Comparison of ENCODE assay signal across 12 mouse cellular contexts in genomic region chr9:67886981-67887720, GRCm38 (mm10). TPM values are rescaled to one million over a fixed set of nuclear protein-coding genes. Genes with fewer than 3 reads are reported as not detected.
A peak's percentile ranks its signal among the peaks of the same experiment; 100 is the strongest.
DNase-seq lines count a peak whose midpoint lies in the region; ATAC-seq and TF ChIP-seq lines count a peak whose summit lies in the region.
"Had no signal": no experiment of that assay in that cellular context is flagged by ENCODE, and none has a peak within 500 bp of the region (broad histone marks: within the 10 kb centered on the region; RNA-seq: fewer than 3 reads in every experiment).

No protein-coding gene starts in this region.

- no peak overlapping the region for H3K4me3 ChIP-seq in lung, adult 2 months (replicated peaks; ENCODE audit: extremely low read depth, low read depth, low read length)
- H3K4me3 ChIP-seq in myocyte = no peak overlapping the region
- H3K4me3 ChIP-seq: liver, embryonic 13.5 days; neural tube, embryonic 15.5 days had no signal

- WGBS in lung, adult 2 months = 65% methylated on average over 4 of the region's 4 CpGs

- H3K27me3 ChIP-seq in myocyte (ENCODE audit: control insufficient read depth, insufficient read depth, insufficient read length) = no peaks in the 10 kb centered on the region
- H3K27me3 ChIP-seq: liver, embryonic 13.5 days; neural tube, embryonic 15.5 days had no signal

- TF ChIP-seq CTCF in lung, adult 2 months (IDR thresholded peaks at IDR 0.05; ENCODE audit: insufficient read depth, low read length) = no peak

- no peak overlapping the region for H3ac ChIP-seq in myocyte (ENCODE audit: control insufficient read depth, insufficient read length)

- ATAC-seq in erythroblast, adult 5-6 weeks (replicated peaks; ENCODE audit: low FRiP score, poor library complexity, severe bottlenecking) = no peak
- no peak for ATAC-seq in megakaryocyte progenitor cell, adult 5-6 weeks (replicated peaks; ENCODE audit: poor library complexity)

- DNase-seq in lung, adult 18-20 months = peak; percentile 38 to 50
- no peak for DNase-seq in lung, adult 2 months
- peak; percentile 78 for DNase-seq in ZHBTc4 (ENCODE audit: low read depth, low spot score)
- peak; percentile 58 to 66 for DNase-seq in heart, adult 9 months (ENCODE audit: low spot score in 2 of 2)
- DNase-seq: cerebellum, adult 11-12 months; layer of hippocampus, postnatal 36 days; liver, embryonic 13.5 days; midbrain, embryonic 14.5 days had no signal

- H3K79me2 ChIP-seq in myocyte (ENCODE audit: control insufficient read depth, insufficient read depth) = no peaks in the 10 kb centered on the region

- no peak for TF ChIP-seq POLR2A in lung, adult 2 months (IDR thresholded peaks at IDR 0.05; ENCODE audit: borderline replicate concordance, extremely low read depth, low read depth, low read length)
- no peak for TF ChIP-seq POLR2A in myocyte (IDR thresholded peaks at IDR 0.05; ENCODE audit: insufficient read length, low read depth)

- H3K36me3 ChIP-seq in myocyte (ENCODE audit: control insufficient read depth, insufficient read depth) = peaks cover 9% of the 10 kb centered on the region

- H3K4me2 ChIP-seq in myocyte (ENCODE audit: low read depth) = peak overlapping the region; percentile 64
- H3K4me2 ChIP-seq: liver, embryonic 13.5 days; neural tube, embryonic 15.5 days had no signal

- no peaks in the 10 kb centered on the region for H3K4me1 ChIP-seq in lung, adult 2 months (ENCODE audit: control insufficient read depth, insufficient read depth, low read length)
- H3K4me1 ChIP-seq: liver, embryonic 13.5 days; neural tube, embryonic 15.5 days had no signal

TF ChIP-seq in myocyte, 11 proteins besides CTCF, POLR2A, EP300 and RAD21:
- no peak for TF ChIP-seq POLR2AphosphoS2 (IDR thresholded peaks at IDR 0.05; ENCODE audit: insufficient read length, low read depth)
- no peak for TF ChIP-seq MAX (IDR thresholded peaks at IDR 0.05; ENCODE audit: low read depth)
- no peak for TF ChIP-seq TCF3 (IDR thresholded peaks at IDR 0.05; ENCODE audit: insufficient read length, low read depth)
- TF ChIP-seq CEBPB (IDR thresholded peaks at IDR 0.05; ENCODE audit: insufficient read depth, poor library complexity, severe bottlenecking) = no peak
- TF ChIP-seq MYOD1 (IDR thresholded peaks at IDR 0.05; ENCODE audit: control insufficient read depth in 1 of 3, insufficient read length in 2 of 3, low read depth in 2 of 3) = no peak
- no peak for TF ChIP-seq TCF12 (IDR thresholded peaks at IDR 0.05; ENCODE audit: insufficient read depth, poor library complexity, severe bottlenecking)
- TF ChIP-seq REST (IDR thresholded peaks at IDR 0.05; ENCODE audit: insufficient read depth, insufficient read length) = no peak
- no peak for TF ChIP-seq MYOG (IDR thresholded peaks at IDR 0.05; ENCODE audit: control insufficient read depth in 1 of 3, insufficient read depth in 1 of 3, insufficient read length in 2 of 3, low read depth in 2 of 3)
- TF ChIP-seq SRF (IDR thresholded peaks at IDR 0.05; ENCODE audit: control insufficient read depth, insufficient read length, low read depth) = no peak
- no peak for TF ChIP-seq USF1 (IDR thresholded peaks at IDR 0.05; ENCODE audit: low read depth)
- no peak for TF ChIP-seq E2F4 (IDR thresholded peaks at IDR 0.05; ENCODE audit: insufficient read depth)

RNA-seq across cellular contexts. Expression of gene Vps13c, which starts 47.0 kb away (rescaled TPM):
- polyA plus RNA-seq in lung, adult 2 months (2012; rRNA removed) = 6.1 and 9.1 TPM in 2 replicates
- polyA plus RNA-seq in myocyte (2012; fragmentation: generic; extraction: Trizol) = 7.3 TPM
- total RNA-seq in erythroblast, adult 5-6 weeks (2015; ENCODE audit: low replicate concordance) = 6.7 and 12.3 TPM in 2 replicates
- total RNA-seq in erythroblast, adult 5-6 weeks (2017; ENCODE audit: low replicate concordance) = 6.5 and 8.4 TPM in 2 replicates
- 43.9 and 46.1 TPM in 2 replicates for total RNA-seq in megakaryocyte progenitor cell, adult 5-6 weeks (2015)
- 44.8 and 54.9 TPM in 2 replicates for total RNA-seq in megakaryocyte progenitor cell, adult 5-6 weeks (2017)

RNA-seq across cellular contexts. Expression of gene C2cd4a, which starts 55.0 kb away (rescaled TPM):
- 1.2 and 1.7 TPM in 2 replicates for polyA plus RNA-seq in lung, adult 2 months (2012; rRNA removed)
- polyA plus RNA-seq in myocyte (2012; fragmentation: generic; extraction: Trizol) = not detected
- total RNA-seq in erythroblast, adult 5-6 weeks (2015; ENCODE audit: low replicate concordance) = not detected in 2 replicates
- total RNA-seq in erythroblast, adult 5-6 weeks (2017; ENCODE audit: low replicate concordance) = not detected in 2 replicates
- not detected in 2 replicates for total RNA-seq in megakaryocyte progenitor cell, adult 5-6 weeks (2015)
- total RNA-seq in megakaryocyte progenitor cell, adult 5-6 weeks (2017) = not detected in 2 replicates
